Mouse (Mus musculus) testis, postnatal 14 days (tissue): ENCODE results near the gene Surf6.
"Not testable (repeated sequence)": the region's sequence is repeated elsewhere in the genome, so short reads cannot be mapped to it uniquely, and the experiment has no call there.

Experiments used
- DNase-seq: peaks from one replicate; pipeline ENCODE4 v3.0.0; 2021; ENCODE audit warnings: low spot score

Surf6 gene

DNA sequence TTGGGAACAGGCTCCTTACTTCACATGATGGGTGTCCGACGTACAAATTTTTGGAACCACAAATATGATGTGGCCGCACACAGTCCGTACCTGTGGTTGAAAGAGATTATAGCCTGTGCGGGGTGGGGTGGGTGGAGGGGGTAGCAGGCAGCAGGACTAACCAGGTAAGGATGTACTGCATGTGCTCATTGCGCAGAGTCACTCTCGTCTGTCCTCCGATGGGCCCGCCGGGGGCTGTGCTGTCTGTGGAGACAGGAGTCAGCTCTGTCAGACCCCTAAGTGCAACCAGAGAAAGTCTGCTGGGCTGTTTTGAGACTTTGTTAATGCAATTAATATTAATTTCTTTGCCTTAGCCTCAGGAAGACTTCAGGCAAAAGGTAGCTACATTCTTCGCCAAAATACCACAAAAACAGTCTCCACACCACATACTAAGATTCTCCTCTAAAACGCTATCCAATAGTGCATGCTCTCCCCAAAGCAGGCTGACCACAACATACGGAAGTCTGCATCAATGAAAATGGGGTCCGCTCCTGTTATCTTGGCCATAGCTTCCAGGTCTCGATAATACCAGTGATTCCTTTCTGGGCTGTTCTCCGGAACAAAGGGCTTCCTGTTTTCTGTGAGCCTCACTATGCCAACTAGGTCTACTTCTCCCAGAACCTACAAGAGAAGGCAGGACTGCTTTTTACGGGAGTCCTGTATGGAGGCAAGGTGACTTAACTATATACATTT, 10.9 kb upstream of the Surf6 start:
- DNase-seq: no peak

DNA sequence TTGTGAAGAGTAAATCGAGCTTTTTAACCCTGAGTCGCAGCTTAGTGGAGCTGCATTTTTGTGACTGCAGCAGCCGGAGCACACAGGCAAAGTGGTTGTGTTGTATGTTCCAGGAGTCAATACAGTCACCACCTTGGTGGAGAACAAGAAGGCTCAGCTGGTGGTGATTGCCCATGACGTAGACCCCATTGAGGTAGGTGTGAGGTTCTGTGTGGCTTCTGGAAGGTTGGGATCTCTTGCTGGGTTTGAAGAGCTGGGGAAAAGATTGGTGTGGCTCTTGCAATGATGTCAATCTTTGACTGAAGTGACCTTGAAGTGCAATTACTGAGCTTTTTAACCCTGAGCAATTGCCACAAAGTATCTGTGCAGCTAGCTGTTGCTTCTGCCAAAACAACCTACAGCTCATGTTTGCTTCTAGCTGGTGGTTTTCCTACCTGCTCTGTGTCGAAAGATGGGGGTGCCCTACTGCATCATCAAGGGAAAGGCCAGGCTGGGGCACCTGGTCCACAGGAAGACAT, 9.6 kb upstream of the Surf6 start:
- DNase-seq: no peak

DNA sequence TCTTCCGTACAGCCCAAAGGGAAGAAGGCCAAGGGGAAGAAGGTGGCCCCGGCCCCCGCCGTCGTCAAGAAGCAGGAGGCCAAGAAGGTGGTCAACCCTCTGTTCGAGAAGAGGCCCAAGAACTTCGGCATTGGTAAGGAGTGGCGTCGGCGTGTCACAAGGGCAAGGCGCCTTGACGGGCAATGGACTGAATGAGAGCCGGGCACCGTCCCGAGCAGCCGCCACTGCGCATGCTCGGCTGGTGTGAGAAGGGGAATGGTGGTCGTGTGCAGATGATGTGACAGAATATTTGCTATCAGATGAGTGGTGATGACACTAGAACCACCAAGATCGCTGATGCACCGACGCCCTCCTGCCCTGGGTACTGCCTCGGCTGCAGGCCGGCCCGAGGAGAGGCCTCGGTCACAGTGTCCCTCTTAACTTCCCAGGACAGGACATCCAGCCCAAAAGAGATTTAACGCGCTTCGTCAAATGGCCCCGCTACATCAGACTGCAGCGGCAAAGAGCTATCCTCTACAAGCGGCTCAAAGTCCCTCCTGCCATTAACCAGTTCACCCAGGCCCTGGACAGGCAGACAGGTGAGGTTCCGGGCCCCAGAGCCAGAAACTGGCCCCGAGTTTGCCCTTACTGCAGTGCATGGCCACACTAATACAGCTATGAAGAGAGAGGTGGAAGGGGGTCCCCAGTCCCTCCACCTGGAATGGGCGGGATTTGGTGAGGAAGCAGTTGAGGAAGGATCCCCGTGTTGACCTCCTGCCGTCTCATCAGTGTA, 8.5 kb upstream of the Surf6 start:
- peak; percentile 73 for DNase-seq

DNA sequence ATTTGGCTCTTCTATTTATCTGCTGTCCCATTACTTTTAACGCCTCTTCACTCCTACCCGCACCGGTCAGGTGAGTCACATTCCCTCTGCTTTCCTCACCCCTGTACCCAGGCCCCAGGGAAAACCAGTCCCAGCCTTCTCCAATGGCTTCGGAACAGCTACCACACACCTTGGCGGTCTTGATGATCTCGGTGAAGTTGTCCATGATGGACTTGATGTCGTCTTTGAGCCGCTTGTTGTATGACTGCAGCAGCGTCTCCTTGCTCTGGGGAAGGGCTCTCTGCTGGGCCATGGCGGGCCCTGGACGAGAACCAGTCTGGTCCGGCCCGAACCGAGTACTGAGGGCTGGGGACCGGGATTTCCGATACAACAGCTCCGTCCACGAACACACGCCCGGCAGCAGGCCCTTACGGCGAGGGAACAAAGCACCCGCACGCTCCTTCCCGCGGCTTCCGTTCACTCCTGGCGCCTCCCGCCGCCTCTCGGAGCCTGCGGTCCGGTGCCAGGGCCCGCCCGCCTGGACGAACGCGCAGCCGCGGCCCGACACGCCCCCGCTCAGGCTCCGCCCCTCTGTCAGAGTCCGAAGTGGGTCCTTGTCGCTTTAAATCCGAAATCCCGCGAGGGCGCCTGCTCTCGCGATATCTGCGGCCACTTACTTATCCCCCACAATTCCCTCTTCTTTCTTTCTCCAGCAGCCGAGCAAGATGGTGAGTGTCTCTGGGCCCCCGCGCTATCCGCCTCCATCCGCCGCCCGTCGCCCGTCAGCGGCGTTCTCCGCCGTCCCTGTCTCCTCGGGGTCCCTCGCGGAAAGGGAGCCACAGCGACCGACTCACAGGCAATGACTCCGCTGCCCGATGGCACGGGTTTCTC, 7.7 kb upstream of the Surf6 start, which contains the start of the genes Med22 and Rpl7a:
Gene Med22 (minus strand): TSS at position 554 of the 870 bp plus-strand sequence.
Gene Rpl7a (plus strand): TSS at position 641 of the 870 bp plus-strand sequence.
- peak; percentile 99 for DNase-seq

DNA sequence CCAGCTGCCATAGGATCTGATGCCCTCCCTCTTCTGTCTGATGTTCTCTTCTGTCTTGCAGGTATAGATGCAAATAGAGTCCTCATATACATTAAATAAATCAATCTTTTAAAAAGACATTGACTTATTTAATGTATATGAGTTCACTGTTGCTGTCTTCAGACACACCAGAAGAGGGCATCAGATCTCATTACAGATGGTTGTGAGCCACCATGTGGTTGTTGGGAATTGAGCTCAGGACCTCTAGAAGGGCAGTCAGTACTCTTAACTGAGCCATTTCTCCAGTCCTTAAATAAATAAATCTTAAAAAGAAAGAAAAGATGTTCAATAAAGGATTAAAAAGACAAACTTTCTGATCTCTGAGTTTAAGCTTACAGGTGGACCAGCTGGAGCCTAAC, 6.7 kb upstream of the Surf6 start:
- DNase-seq: no peak

DNA sequence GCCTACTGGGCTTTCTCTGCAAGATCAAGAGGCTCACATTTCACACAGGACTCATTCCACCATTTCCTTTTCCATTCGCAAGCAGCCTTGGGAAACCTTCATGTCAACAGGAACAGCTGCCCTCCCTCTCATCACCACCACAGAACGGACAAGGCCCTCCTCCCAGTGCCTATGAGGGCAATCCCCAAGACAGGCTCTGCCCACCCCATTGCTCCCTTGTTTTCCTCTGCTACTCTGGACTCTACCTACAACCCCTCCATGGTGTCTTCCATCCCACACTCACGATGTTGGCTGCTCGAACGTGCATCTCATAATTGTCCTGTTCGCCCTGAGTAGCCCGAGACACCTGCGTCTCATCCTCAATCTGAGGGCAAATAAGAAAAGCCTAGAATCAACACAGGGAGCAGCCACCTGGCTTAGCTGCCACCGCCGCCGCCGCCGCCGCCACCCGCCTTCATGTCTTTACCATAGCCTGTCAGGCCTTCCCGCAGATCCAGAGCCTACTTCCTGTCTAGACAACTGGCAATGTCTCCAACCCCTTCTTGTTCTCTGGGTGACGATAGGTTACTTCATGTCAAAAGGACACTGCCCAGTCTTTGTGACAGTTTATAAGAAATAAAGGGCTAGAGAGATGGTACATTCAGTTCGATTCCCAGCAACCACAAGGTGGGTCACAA, 6.2 kb upstream of the Surf6 start:
- no peak for DNase-seq

DNA sequence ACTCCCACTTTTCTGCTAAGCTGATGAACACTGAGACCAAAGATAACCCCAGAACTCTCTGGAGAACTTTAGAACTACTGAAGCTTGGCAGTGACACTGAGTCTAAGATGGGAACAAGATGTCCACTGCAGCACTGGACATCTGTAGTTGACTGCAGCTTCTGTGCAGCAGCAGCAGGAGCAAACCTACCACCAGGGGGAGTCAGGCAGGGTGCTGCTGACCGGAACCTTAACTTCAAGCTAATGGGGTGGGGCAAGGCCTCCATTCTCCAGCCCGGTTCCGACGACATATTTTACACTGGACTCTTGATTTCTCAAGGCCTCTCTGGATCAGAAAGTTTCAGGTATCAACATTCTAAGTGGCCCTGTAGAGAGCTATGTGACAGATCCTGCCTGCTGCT, 4.4 kb upstream of the Surf6 start:
- DNase-seq: no peak

DNA sequence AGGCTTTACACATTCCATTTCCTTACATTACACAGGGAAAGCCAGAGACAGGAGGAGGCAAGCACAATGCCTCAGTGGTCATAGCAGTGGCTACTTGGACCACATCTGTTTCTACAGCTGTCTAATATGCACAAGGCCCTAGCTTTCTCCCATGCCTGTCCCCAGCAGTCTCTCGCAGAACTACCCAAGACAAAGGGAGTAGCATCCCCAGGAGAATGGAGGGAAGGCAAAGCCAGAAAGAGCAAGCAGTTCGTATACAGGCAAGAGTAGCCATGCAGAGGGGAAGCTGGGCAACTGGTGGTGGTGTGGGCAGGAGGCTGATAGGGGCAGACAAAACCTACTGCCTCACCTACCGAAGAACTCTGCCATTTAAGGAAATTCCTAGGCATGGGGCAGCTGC, 3.8 kb upstream of the Surf6 start:
- no peak for DNase-seq

DNA sequence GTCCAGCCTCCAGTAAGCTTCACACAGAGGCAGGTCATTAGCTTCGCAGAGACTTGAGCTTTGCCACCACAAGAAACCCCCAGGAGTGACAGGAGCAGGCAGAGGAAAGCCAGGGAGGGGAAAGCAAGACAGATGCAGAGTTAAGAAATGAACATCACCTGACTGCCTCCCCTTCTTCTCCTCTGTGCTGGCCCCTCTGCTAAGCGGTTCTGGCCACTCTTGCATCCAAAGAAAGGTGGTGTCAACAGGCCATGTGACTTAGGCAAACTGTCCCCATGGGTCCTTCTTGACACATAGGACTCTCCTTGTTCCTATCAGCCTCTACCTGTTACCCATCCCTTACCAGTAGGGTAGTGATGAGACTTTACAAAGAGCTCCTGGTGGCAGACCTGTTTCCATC, 3.3 kb upstream of the Surf6 start:
- no peak for DNase-seq

DNA sequence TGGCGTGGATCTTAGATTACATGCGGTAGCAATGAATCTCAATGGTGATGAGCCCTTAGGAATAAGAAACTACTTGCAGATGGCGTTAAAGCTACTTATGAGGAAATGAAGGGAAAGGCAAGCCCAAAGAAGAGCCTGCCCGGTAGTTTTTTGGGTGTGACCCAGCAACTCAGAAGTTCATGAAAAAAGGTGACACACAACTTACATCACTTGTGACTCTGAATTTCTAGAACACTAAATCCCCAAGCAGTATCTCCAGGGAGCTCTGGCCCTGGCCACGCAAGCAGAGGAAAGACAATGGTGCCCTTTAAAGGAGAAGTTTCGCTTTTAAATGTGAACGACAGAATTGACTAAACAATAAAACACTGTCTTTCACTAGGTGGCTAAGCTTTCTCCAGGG, 632 bp upstream of the Surf6 start:
- no peak for DNase-seq

DNA sequence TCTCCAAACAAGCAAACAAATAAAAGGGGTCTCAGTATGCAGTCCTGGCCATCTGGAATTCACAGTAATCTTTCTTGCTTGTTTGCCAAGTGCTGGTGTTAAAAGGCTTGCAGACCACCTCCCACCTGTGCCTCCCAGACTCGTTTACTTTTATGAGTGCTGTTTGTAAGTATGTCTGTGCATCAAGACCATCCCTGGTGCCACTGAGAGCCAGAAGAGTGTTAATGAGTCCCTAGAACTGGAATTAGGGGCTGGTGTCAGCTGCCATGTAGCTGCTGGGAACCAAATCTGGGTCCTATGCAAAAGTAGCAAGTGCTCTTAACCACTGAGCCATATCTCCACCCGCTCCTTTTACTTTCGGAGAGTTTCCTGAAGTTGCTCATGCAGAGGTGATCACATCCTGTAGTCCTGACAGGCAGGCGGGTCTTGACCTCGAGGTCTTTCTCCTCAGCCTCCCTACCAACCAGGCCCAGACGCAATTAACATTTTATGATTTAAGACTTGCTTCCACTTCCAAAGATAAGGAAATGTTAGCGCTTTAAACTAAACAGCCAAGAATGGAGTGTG, 762 bp downstream of the Surf6 start:
- DNase-seq: no peak

DNA sequence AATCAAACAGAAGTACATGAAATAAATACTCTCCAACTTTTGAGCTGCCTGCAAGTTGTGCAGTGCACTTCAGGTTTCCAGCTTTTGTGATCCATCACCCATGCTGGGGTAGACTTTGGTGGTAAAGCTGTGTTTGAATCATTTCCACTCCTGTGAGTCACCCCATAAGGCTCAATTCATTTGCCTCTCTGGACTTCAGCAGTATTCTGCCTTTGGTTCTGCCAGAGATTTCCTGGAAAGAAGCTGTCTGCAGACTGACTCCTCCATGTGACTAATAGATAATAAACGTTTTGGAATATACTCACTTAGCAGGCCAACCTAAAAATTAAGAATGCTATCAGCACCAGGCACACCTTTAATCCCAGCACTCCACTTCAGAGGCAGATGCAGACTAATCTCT, 1.9 kb downstream of the Surf6 start:
- DNase-seq: no peak

DNA sequence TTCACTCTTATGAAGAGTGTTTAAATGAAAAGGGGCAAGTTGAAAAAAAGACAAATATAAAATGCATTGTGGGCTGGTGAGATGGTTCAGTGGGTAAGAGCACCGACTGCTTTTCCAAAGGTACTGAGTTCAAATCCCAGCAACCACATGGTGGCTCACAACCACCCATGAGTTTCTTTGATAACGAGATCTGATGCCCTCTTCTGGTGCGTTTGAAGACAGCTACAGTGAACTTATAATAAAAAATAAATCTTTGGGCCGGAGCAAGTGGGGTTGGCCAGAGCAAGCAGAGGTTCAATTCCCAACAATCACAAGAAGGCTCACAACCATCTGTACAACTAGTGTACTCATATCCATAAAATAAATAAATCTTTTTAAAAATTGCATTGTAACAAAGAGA, 6.8 kb downstream of the Surf6 start:
- DNase-seq: no peak

DNA sequence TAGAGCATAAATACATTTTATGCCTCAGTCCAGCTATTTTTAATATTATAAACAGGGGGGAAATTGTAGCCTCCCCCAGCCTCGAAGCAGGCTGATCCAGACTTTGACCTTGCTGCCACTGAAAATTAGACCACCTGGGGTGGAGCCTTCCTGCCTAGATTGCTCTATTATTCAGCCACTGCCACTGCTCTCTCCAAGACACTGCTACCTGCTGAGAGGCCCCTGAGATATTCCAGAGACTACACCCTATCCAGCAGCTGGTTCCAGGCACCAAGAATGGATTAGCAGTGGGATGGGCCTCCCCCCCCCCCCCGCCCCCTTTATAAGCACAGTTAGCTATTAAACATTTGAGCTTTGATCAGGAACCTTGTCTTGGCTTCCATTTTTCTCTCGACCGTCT, 16.5 kb downstream of the Surf6 start:
- not testable (repeated sequence) for DNase-seq

DNA sequence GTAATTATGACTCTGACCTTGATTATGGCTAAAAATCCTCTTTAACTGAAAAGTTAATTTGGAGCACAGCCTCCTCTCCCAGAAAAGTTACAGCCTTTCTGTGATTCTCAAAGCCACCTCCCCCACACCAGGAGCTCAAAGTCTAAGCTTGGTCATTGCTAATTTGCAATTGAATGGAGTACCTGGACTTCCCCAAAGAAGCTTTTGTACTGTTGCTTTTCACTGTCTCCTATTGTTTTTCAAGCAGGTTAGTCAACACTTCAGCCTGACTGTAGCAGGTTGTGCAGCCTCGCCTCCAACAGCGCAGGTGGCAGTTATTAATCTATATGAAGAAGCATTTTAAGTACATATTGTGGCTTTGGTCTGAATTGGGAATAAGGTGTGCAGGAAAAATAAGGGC, 17.1 kb downstream of the Surf6 start:
- DNase-seq: not testable (repeated sequence)

DNA sequence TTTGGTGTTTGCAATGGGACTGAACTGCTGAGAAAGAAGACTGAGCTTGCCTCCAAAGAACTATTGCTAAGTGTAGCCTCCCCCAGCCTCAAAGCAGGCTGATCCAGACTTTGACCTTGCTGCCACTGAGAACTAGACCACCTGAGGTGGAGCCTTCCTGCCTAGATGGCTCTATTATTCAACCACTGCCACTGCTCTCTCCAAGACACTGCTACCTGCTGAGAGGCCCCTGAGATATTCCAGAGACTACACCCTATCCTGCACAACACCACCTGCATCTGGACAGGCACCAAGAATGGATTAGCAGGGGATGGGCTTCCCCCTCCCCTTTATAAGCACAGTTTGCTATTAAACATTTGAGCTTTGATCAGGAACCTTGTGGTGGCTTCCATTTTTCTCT, 24.1 kb downstream of the Surf6 start:
- no peak for DNase-seq

DNA sequence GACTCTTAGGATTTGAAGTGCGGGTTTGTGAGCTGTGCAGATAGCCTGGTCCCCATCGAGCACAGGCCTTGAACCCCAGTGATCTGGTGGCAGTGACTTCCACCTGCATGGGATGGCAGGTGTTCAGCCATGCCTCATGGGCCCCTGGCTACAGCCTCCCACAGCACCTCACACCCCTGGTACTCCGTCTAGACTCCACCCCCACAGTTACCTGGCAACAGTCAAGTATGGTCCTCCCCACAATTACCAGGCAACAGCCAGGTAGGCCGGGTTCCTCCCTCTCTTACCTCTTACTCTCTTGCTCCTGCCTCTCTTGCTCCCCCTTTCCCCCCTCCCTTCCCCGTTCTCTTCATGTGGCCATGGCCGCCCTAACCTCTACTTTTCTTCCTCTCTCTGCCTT, 32.0 kb downstream of the Surf6 start:
- DNase-seq: no peak

DNA sequence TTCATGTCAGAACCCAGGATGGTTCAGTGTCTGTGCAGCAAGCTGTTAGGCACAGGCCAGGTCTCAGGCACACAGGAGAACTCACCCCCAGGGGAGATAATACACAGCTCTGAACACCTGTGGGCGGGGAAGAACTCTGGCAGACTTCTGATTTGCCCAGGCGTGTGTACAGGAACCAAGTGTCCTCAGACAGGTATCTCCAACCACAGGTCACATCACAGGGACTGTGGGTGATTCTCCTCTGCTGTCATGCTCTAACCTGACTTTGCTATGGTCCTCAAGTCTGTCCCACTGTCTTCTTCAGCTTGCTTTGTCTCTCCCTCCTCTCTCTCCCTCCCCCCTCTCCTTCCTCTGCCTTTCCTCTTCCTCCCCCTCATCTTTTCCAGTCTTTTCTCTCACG, 37.8 kb downstream of the Surf6 start, which contains the start of gene Abo:
Gene Abo (minus strand): TSS at position 101 of the 400 bp plus-strand sequence.
- DNase-seq: no peak

DNA sequence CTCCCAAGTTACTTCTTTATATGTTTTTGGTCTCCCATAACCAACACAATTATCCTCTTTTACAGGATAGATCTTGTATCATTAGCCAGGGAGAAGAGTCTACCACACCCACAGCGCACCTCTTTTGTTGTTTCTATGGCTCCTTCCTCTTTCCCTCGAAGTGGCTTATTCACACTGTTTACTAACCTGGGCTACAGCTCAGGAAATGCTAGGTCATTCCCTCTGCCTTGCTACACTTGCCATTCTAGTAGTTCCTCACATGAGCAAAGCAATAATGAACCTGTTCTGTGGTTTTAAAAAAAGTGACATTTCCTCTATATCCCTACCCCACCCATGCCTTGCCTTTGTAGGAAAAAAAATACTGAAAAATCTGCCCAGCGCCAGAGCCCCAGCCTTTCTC, 39.8 kb downstream of the Surf6 start:
- no peak for DNase-seq

DNA sequence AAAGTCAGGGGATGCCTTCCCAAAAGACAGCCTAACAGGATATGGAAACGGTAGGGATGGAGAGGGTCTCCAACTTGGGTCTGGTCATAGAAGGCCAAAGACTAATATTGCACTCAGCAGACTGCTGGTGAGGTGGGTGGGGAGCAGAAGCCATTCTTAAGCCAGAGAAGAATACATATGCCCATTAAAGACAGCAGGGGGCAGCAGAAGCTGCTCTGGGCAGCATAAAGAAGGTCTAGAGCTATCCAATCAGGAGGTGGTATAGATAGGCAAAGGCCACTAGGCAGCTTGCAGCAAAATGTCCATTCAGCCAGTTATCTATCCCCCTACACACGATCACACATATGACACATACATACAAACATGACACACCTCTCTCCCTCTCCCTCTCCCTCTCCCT, 55.0 kb downstream of the Surf6 start:
- DNase-seq: no peak
